Mouse (Mus musculus): ENCODE results near the gene Cfd. TPM values are rescaled to one million over a fixed set of nuclear protein-coding genes. Genes with fewer than 3 reads are reported as not detected.

The Cfd gene
- total RNA-seq, 2 experiments from 2014 or later, result 11.1 to 61.8 TPM

DNA sequence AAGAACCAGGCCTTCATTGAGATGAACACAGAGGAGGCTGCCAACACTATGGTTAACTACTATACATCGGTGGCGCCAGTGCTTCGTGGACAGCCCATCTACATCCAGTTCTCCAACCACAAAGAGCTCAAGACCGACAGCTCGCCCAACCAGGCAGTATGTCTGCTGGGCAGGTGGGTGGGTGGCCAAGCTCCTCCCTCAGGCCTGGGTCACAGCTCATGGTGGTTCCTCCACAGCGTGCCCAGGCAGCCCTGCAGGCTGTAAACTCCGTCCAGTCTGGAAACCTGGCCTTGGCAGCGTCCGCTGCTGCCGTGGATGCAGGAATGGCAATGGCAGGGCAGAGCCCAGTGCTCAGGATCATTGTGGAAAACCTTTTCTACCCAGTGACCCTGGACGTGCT, 31.5 kb upstream of the Cfd start:
- intact Hi-C loops (cut with DNase I), result loop anchor here (10.0 kb wide), 1 partner anchor 286 kb away; the partner anchor contains the start of genes Cbarp and Midn
- no peak for DNase-seq (ENCODE audit: low spot score)

DNA sequence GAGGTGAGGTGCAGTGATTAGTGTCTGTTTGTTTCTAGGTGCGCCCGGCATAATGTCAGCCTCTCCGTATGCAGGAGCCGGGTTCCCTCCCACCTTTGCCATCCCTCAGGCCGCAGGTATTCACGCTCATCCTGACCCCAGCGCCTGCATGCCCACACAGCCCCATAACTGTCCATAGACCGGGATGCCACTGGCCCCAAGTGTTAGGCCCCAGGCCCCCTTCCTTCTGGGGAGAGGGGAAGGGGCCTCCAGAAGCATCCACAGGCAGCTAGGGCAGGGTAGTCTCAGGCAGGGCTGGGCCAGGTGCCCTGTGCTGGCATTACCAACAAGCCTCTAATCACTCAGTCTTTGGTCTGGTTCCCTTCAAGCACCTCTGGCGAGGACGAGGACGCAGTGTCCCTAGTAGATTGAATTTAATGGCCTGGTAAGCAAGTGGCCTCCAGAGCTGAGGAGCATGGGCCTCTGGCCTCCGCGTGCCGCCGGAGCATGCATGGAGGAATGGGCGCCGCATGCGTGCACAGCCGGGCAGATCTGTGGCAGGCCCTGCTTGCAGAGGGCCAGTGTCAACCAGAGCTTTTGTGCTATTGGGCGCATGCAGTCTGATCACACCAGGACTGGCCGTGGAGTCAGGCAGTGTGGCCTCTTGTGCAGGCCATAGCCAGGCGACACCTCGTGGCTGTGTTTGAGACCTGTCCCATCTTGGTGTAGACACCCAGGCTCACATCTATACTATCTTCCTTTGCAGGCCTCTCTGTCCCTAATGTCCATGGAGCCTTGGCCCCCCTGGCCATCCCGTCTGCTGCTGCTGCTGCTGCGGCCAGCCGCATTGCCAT, 30.4 kb upstream of the Cfd start:
- no peak for DNase-seq (ENCODE audit: low spot score)
- intact Hi-C loops (cut with DNase I), result no loop called here

DNA sequence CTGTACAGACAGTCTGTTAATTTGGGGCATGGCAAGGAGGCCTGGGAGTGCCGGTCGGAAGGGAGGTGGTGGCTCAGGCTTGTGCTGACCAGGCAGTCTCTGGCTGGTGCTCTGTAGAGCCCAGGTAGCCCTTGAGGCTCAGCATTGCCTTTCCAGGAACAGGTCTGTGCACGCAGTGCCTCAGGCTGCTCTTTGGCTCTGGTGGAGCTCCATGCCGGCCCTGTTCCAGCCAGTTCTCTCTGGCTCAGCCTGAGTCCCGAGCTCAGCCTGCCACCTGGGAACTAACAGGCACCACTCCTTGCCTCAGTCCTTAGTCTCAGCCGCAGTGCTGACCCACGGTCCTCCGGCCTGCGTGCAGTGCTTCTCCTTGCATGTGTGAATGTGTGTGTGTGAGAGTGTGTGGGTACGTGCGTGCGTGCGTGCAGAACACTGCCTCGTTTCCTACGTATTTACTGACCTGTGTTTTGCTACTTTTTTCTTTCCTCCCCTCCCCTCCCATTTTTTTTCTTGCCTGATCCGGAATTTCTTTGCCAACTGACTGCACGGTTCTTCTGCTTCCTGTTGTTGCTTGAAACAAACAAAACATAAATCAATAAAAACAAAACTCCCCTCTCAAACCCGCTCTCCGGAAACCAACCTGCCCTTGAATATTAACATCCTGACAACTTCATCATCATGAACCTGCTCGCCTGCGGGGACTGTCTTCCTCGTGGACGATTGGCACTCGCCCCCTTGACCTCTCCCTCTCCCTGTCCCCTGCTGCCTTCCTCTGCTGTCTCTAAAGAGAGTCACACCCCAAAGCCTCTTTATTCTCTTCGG, 29.2 kb upstream of the Cfd start:
- intact Hi-C loops (cut with DNase I), result no loop called here
- no peak for DNase-seq (ENCODE audit: low spot score)

DNA sequence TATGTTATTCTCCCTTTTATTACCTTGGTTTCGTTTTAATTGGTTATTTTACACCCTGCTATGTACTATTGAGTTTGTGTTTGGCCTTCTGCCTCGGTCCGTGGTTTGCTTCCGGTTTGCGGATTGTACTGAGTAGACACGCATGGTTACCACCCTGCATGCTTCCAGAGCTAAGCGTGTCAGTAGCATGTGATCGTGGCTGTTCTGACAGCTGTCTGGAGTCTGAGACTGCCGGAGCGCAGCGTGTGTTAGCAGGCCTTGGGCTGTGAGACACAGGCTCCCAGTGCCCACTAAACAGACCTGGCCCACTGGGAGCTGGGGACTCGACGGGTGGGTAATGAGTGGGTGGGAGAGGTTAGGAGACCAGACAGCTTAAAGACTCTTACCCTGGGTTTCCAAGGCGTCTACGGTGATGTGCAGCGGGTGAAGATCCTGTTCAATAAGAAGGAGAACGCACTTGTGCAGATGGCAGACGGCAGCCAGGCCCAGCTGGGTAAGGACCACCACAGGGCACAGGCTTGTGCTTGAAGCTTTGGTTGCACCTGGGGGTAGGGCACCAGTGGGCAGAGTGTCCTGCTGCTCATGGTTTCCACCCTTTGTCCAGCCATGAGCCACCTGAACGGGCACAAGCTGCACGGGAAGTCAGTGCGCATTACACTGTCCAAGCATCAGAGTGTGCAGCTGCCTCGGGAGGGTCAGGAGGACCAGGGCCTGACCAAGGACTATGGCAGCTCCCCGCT, 28.4 kb upstream of the Cfd start:
- intact Hi-C loops (cut with DNase I), result no loop called here
- DNase-seq (ENCODE audit: low spot score), result no peak

DNA sequence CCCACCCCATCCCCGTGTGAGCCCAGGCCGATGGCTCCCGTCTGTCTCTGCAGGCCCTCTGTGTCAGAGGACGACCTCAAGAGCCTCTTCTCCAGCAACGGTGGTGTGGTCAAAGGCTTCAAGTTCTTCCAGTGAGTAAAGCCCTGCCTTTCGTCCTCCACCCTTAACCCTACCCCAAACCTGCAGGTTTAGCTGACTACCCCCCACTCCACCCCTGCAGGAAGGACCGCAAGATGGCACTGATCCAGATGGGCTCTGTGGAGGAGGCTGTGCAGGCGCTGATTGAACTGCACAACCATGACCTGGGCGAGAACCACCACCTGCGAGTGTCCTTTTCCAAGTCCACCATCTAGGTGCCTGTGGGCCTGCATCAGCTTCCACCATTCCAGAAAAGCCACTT, 27.7 kb upstream of the Cfd start:
- DNase-seq (ENCODE audit: low spot score), result no peak
- intact Hi-C loops (cut with DNase I), result no loop called here

DNA sequence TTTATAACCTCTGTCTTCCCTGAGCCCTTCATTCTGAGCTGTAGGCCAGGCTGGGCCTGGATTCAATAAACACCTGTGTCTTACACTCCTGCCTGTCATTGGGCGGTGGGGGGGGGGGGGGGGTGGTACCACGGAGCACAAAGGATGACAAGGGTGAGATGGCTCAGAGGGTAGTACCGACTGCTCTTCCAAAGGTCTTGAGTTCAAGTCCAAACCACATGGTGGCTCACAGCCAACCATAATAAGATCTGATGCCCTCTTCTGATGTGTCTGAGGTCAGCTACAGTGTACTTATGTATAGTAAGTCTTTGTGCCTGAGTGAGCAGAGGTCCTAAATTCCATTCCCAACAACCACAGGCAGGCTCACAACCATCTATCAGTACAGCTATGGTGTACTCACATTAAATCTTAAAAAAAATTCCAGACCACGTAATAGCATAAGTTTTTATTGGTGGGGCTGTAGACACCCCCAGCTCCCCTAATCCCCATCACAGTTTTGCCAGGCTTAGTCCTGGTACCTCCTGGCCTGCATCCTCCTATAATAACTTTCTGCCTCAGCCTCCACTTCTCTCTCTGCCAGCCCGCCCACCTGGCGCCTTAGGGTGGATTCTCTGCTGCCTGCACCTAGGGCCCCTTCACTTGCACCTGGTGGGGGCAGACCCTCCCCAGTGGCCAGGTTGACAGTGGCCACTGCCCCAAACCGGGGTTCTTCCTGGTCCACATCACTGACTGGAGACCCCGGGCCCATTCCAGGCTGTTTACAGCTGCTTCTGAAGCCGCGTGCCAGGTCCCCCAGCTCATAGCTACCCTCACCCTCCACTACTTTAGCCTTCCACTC, 26.1 kb upstream of the Cfd start:
- no peak for DNase-seq (ENCODE audit: low spot score)
- intact Hi-C loops (cut with DNase I), result loop anchor here (5.0 kb wide), 1 partner anchor 32 kb away; no protein-coding TSS in a partner anchor

DNA sequence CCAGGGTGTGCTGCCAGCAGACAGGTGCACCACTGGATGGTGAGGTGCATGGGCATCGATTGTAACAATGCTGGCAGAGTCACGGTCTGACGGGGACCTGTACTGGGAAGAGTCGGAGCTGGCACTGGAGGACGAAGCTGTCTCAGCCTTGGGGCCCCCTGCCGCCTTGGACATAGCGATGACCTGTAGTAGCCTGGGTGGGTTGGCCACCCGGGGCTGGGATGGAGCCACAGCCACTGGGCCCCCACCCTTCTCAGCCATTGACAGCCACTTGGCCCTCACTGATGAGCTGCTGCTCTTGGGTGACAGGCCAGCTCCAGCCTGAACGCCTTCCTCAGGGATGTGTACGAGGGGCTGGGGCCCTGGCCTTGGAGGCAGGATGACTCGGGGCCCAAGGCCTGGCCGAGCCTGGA, 25.5 kb upstream of the Cfd start:
- DNase-seq (ENCODE audit: low spot score), result no peak
- intact Hi-C loops (cut with DNase I), result loop anchor here (5.0 kb wide), 1 partner anchor 33 kb away; no protein-coding TSS in a partner anchor

DNA sequence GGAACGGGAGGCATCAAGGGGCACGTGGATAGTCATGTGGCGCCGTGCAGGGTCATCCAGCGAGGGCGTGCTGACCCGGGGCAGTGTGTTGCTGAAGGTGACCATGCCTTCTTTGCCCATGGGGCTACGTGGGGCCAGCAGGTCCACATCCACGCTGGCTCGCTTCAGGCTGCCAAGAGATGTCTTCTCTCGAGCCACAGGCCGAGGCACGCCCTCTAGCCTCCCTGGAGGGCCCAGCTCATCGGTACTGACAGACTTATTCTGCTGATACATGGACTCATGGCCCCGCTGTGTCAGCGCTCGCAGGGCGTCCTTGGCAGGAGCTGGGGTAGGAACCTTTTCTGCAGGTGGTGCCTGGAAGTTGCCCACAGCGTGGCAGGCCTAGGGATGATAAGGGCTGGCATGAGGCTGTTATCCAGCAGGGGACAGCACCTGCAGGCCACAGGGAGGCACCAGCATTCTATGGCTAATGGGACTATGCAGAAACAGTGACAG, 24.8 kb upstream of the Cfd start:
- intact Hi-C loops (cut with DNase I), result loop anchor here (5.0 kb wide), 1 partner anchor 34 kb away; no protein-coding TSS in a partner anchor
- DNase-seq (ENCODE audit: low spot score), result no peak

DNA sequence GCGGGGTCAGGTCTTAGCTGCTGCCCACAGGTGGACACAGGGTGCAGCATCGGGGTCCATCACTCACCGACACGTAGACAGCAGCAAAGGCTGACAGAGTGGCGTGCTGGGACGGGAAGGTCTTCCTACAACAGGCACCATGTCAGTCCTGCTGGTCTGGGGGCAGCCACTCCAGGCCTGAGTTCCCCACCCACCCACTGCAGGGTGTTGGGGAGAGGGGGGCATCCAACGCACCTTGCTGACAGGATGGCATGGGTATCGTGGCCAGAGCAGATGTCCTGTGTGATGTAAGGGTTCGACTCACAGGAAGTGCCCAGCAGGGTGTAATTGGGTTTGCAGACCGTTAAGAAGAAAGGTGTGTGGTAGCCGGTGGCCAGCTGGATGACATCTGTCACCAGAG, 24.1 kb upstream of the Cfd start:
- intact Hi-C loops (cut with DNase I), result loop anchor here (5.0 kb wide), 1 partner anchor 34 kb away; no protein-coding TSS in a partner anchor
- no peak for DNase-seq (ENCODE audit: low spot score)

DNA sequence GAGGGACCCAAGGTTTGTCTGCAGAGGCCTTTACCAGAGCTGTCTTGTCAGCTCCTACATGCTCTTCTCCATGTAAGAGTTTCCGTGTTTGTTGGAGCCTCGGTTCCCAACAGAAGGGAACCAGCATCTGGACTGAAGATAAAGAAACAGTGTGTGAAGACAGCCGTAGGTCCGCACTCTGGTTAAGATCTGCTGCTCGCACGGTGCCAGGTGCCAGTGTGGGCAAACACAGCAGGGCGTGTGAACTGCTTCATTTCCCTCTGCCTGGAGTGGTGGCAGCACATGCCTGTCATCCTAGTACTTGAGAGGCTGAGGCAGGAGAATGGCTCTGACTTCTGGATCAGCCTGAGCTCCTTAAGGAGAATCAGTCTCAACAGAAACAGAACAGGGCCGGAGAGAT, 18.8 kb upstream of the Cfd start:
- intact Hi-C loops (cut with DNase I), result no loop called here

DNA sequence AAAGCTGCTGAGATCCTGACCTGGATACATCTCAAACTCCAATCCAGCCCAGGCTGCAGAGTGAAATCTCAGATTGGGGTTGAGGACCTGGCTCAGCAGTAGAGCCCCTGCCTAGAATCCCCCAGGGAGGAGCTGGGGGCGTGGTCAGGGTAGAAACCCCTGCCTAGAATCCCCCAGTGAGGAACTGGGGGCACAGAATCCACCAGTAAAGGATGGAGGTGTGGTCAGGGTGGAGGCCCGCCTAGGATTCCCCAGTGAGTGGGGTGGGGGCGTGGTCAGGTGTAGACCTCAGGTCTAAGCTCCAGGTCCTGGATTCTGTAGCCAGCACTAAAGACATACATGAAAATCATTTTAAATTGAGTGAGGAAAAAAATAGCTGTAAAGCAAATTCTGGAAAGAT, 17.8 kb upstream of the Cfd start:
- intact Hi-C loops (cut with DNase I), result no loop called here
- no peak for DNase-seq (ENCODE audit: low spot score)

More for the DNA sequence above, 18.8 kb upstream of the Cfd start:
- DNase-seq (ENCODE audit: low spot score), result no peak

DNA sequence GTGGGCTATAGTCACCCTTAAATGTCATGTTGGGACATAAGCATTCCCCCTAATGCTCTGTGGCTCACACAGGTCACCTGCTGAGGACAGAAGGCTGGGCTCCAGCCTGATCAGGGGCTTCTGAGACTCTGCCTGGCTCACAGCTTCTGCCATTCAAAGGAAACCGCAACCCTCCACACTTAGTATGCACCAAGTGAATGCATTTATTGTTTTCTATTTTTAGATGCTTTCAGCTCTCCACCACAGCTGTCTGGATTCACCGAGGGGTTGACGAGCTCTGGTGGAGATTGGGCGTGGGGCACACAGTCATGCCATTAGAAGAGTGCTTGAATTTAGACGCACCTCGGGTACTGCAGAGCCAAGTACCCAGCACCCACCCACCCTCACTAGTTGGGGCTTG, 17.3 kb upstream of the Cfd start:
- intact Hi-C loops (cut with DNase I), result no loop called here
- DNase-seq (ENCODE audit: low spot score), result no peak

DNA sequence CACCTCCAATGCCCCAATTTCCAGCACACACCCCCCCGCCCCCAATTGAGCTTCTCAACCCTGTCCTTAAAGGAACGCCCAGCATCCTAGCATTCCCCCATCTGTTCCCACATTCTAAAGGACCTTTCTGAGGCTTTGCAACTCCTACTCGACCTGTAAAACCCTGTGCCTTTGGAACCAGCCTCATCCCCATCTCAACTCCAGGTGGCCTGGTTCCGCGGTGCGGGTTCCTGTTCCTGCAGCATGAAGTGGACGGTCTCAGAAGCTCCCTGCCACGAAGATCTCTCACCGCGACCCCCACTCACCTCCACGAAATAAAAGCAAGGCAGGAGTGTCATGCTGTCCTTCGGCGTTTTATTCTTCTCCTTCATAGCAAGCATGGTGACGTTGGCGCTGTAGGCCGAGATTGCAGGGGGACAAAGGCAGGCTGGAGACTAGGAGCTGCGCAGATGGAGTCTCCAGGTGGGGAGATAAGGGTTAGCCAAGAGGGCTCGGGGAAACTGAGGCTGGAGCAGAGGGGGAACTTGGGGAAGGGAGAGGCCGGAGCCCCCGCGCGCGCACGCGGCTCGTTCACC, 16.9 kb upstream of the Cfd start:
- DNase-seq (ENCODE audit: low spot score), result no peak
- intact Hi-C loops (cut with DNase I), result no loop called here

DNA sequence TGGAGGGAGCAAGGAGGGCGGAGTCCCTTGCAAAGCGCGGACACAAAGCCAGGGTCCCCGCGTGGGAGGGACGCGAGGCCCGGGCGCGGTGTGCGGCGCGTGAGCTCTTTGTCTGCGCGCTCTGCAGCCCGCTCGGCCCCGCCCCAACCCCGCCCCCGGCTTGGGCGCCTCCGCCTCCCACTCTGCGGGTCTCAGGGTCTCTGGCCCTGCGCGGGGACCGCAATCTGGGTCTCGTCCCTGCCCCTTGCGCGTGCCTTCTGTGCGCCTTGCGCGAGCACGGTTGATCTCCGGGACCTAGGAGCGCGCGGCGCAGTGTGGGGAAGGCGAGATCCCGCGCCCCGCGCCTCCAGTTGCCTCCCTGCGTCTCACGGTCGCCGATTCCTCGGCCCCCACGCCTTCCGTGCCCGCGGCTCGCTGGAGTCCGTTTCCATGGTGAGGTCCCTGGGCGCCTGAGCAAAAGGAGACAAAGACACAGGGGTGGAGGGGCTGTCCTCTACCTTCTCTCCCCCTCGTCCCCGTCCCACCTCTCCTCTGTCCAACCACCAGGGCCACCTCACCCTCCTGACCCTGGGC, 16.3 kb upstream of the Cfd start, which contains the start of the genes Prtn3 and Plppr3:
Prtn3 (plus strand) TSS at position 187 of the 573 bp plus-strand sequence.
Plppr3 (minus strand) TSS at position 345 of the 573 bp plus-strand sequence.
- no peak for DNase-seq (ENCODE audit: low spot score)
- intact Hi-C loops (cut with DNase I), result no loop called here

DNA sequence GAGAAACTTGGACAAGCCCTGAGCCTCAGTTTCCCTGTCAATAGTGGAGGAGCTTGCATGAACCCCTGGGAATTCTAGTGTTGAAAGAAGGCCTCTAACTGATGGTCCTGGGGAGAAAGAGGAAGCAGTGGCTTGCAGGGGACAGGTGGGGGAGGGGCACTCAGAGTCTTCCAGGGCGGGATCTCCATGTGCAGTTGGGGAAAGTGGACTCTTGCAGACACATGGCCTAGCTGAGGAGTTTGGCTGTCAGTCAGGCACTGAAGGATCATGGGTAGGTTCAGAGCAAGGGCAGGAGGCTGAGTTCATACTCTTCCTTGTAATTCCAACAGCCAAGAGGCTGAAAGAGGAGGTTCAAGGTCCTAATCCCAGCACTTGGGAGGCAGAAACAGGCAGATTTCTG, 13.5 kb upstream of the Cfd start:
- intact Hi-C loops (cut with DNase I), result no loop called here
- DNase-seq (ENCODE audit: low spot score), result no peak

DNA sequence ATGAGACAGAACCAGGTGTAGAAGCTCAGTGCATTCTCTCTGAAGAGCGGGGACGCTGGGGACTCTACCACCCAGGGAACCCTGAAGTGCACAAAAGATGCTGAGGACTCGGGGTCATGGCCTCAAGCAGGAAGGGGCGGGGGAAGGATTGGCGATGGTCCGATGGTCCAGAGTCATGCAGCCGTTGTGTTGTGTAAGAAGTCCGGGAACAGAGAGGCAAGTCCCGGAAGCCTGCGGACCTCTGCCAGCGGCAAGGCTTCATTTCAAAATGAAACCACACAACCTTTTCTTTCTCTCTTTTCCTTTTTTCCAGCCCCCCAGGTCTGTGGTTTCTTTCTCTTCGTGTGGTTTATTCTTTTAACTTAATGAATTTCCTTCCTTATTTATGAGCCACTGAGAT, 12.9 kb upstream of the Cfd start:
- intact Hi-C loops (cut with DNase I), result no loop called here
- DNase-seq (ENCODE audit: low spot score), result peak; percentile 50

DNA sequence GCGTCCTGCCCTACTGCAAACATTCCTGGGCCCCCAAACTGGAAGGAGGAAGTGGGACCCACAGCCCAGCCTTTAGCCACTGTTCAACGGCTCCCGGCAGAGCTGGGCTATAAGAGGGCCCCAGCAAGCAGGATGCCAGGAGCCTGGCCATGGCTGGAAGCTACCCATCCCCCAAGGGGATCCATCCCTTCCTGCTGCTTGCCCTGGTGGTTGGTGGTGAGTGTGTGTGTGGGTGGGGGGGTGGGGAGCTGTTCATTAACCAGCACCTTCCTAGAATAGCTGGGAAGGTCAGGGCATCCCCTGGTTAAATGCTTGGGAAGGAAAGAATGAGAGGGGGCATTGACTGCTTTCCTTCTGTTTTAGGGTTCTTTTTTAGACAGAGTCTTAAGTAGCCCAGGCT, 11.1 kb upstream of the Cfd start:
- DNase-seq (ENCODE audit: low spot score), result no peak
- intact Hi-C loops (cut with DNase I), result no loop called here

DNA sequence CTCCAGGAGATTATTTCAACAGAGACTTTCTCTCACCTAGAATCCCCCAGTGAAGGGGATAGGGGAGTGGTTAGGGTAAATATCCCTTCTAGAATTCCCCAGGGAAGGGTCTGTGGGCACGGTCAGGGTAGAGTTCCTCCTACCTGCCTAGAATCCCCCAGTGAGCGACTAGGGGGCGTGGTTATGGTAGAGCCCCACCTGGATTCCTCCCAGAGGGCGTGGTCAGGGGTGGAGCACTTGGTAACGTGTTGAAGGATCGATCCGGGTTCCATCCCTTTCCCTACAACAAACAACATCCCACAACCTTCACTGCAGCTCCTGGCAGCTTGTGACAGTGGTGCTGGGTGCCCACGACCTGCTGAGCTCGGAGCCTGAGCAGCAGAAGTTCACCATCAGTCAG, 9.9 kb upstream of the Cfd start:
- DNase-seq (ENCODE audit: low spot score), result no peak
- intact Hi-C loops (cut with DNase I), result no loop called here
